Mouse (Mus musculus): ENCODE data around the gene Pqlc2. TPM values are rescaled to one million over a fixed set of nuclear protein-coding genes. Genes with fewer than 3 reads are reported as not detected.
A peak's percentile ranks its signal among the peaks of the same experiment; 100 is the strongest.

Pqlc2 gene
- polyA plus RNA-seq, 1 experiment from 2014 or later = 16.5 TPM

- Histone ChIP-seq H3K9ac (no peak overlapping the region), H3K4me3 (replicated peaks) (no peak overlapping the region), H3K36me3 (peaks cover 7% of the 10 kb centered on the region; the same call in 1 of the 2 replicates), H3K9me3 (replicated peaks) (no peaks in the 10 kb centered on the region), H3K27me3 (no peaks in the 10 kb centered on the region), H3K27ac (replicated peaks) (0 out of 2 replicates have a peak overlapping the region, but pooled peaks have one; percentile 17), H3K4me1 (peaks cover 89% of the 10 kb centered on the region), H3K4me2 (replicated peaks) (no peak overlapping the region)
- ATAC-seq (ENCODE audit: insufficient number of reproducible peaks, low FRiP score, low TSS enrichment, low read depth) = no peak
- WGBS = 38% methylated on average over 7 of the region's 7 CpGs
Measured at GRCm38 (mm10) chr4:139246130-139246877, 64.2 kb downstream of the Pqlc2 start.

- Histone ChIP-seq H3K27me3 (no peaks in the 10 kb centered on the region), H3K4me3 (replicated peaks) (no peak overlapping the region), H3K27ac (replicated peaks) (0 out of 2 replicates have a peak overlapping the region, but pooled peaks have one; percentile 17), H3K36me3 (peaks cover 7% of the 10 kb centered on the region; the same call in 1 of the 2 replicates), H3K4me1 (peaks cover 89% of the 10 kb centered on the region), H3K9ac (no peak overlapping the region), H3K4me2 (replicated peaks) (no peak overlapping the region), H3K9me3 (replicated peaks) (no peaks in the 10 kb centered on the region)
- ATAC-seq (ENCODE audit: insufficient number of reproducible peaks, low FRiP score, low TSS enrichment, low read depth) = no peak
- WGBS = 77% methylated on average over 2 of the region's 2 CpGs
Measured at GRCm38 (mm10) chr4:139245534-139245933, 65.0 kb downstream of the Pqlc2 start.

DNA sequence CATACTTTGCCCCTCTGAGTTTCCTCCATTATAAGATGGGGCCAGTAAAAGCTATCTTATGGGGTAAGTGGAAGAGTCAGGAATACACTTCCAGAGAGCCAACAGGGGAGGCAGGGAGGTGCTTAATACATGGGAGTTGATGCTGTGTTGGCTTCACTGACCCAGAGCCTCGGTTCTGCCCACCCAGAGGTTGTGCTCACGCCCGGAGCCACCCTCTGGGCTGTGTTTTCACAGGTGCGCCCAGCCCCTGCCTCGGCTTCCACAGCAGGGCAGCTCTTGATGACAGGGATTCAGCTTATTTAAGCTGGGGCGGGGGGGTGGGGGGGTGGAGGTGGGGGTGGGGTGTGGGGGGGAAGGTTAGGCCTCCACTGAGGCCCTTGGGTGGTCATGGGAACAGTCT lies 65.7 kb downstream of the Pqlc2 start:
- no peak overlapping the region for H3K4me2 ChIP-seq (replicated peaks)
- no peak overlapping the region for H3K4me3 ChIP-seq (replicated peaks)
- peaks cover 9% of the 10 kb centered on the region; the same call in 1 of the 2 replicates for H3K36me3 ChIP-seq
- H3K9me3 ChIP-seq (replicated peaks) = no peaks in the 10 kb centered on the region
- no peak overlapping the region for H3K9ac ChIP-seq
- H3K27ac ChIP-seq (replicated peaks) = no peak overlapping the region
- no peak for ATAC-seq (ENCODE audit: insufficient number of reproducible peaks, low FRiP score, low TSS enrichment, low read depth)
- peaks cover 89% of the 10 kb centered on the region for H3K4me1 ChIP-seq
- 72% methylated on average over 6 of the region's 6 CpGs for WGBS
- H3K27me3 ChIP-seq = no peaks in the 10 kb centered on the region

- Histone ChIP-seq H3K36me3 (peaks cover 13% of the 10 kb centered on the region; the same call in 1 of the 2 replicates), H3K9ac (no peak overlapping the region), H3K27me3 (no peaks in the 10 kb centered on the region), H3K4me2 (replicated peaks) (no peak overlapping the region), H3K27ac (replicated peaks) (no peak overlapping the region), H3K4me1 (peaks cover 88% of the 10 kb centered on the region), H3K4me3 (replicated peaks) (no peak overlapping the region), H3K9me3 (replicated peaks) (no peaks in the 10 kb centered on the region)
- no peak for ATAC-seq (ENCODE audit: insufficient number of reproducible peaks, low FRiP score, low TSS enrichment, low read depth)
- WGBS = 72% methylated on average over 3 of the region's 3 CpGs
Measured at GRCm38 (mm10) chr4:139244176-139244575, 66.3 kb downstream of the Pqlc2 start.

Small RNA genes within 50 kb of the gene (microRNA-seq; reads per million reads assigned to microRNA genes)
- 6.7 reads per million, percentile 25 among the genes with 10 or more reads in this experiment for gene Gm24245 (ENCODE audit: borderline number of aligned reads)
- 1.6 reads per million for gene Gm25732 (ENCODE audit: borderline number of aligned reads)

Other genes with a start within 250 kb of the Pqlc2 start
- gene Htr6, start 235.1 kb downstream of the Pqlc2 start, polyA plus RNA-seq (2015; fragmentation: Nextera tagmentation; extraction: Ambion mirVana) = 0.20 and 0.28 TPM in 2 replicates
- gene Nbl1, start 217.7 kb downstream of the Pqlc2 start, polyA plus RNA-seq (2015; fragmentation: Nextera tagmentation; extraction: Ambion mirVana) = 167 and 168 TPM in 2 replicates
- 462 and 488 TPM in 2 replicates for gene Minos1, start 179.6 kb downstream of the Pqlc2 start, polyA plus RNA-seq (2015; fragmentation: Nextera tagmentation; extraction: Ambion mirVana)
- gene Capzb, start 117.8 kb downstream of the Pqlc2 start, polyA plus RNA-seq (2015; fragmentation: Nextera tagmentation; extraction: Ambion mirVana) = 389 and 397 TPM in 2 replicates
- 85.7 and 94.1 TPM in 2 replicates for gene Akr7a5, start within 50 bp of the Pqlc2 start, polyA plus RNA-seq (2015; fragmentation: Nextera tagmentation; extraction: Ambion mirVana)
- gene Mrto4, start 41.9 kb upstream of the Pqlc2 start, polyA plus RNA-seq (2015; fragmentation: Nextera tagmentation; extraction: Ambion mirVana) = 103 and 108 TPM in 2 replicates
- gene Emc1, start 41.9 kb upstream of the Pqlc2 start, polyA plus RNA-seq (2015; fragmentation: Nextera tagmentation; extraction: Ambion mirVana) = 23.4 and 26.7 TPM in 2 replicates
- gene Ubr4, start 41.9 kb upstream of the Pqlc2 start, polyA plus RNA-seq (2015; fragmentation: Nextera tagmentation; extraction: Ambion mirVana) = 69.5 and 71.4 TPM in 2 replicates
- 5.1 and 5.8 TPM in 2 replicates for gene Iffo2, start 219.8 kb upstream of the Pqlc2 start, polyA plus RNA-seq (2015; fragmentation: Nextera tagmentation; extraction: Ambion mirVana)

Data from embryonic facial prominence, embryonic 15.5 days (tissue).